Mouse (Mus musculus) MEL (cell line): Measurements from ENCODE around the gene Commd3.
A peak's percentile ranks its signal among the peaks of the same experiment; 100 is the strongest.

Source experiments
- CTCF ChIP-seq, 3 experiments: IDR thresholded peaks in 2 of 3; conservative IDR thresholded peaks in 1 of 3; 2 replicates each; pipeline ENCODE4 v1.5.1; 2011 to 2012; ENCODE audit warnings: low read length in 3 of 3, low read depth in 2 of 3, mild to moderate bottlenecking in 2 of 3, improper control_type of control experiment in 1 of 3, inconsistent platforms in 1 of 3, mixed read lengths in 1 of 3, moderate library complexity in 1 of 3; ENCODE audit not compliant: control insufficient read depth in 1 of 3, insufficient read depth in 1 of 3, poor library complexity in 1 of 3, severe bottlenecking in 1 of 3
- EP300 ChIP-seq, 2 experiments: IDR thresholded peaks; 2 replicates each; pipeline ENCODE4 v1.6.1; 2011; ENCODE audit warnings: improper control_type of control experiment in 2 of 2, low read length in 2 of 2, low read depth in 1 of 2, mild to moderate bottlenecking in 1 of 2
- POLR2A ChIP-seq, 2 experiments: IDR thresholded peaks; 2 replicates each; pipeline ENCODE4 v1.6.1; 2011 to 2012; ENCODE audit warnings: low read length in 2 of 2, mild to moderate bottlenecking in 2 of 2, control low read depth in 1 of 2, improper control_type of control experiment in 1 of 2, low read depth in 1 of 2, moderate library complexity in 1 of 2; ENCODE audit not compliant: control insufficient read depth in 1 of 2, insufficient read depth in 1 of 2, poor library complexity in 1 of 2
- TAL1 ChIP-seq: IDR thresholded peaks from 2 replicates; pipeline ENCODE4 v1.6.1; 2012; ENCODE audit warnings: mild to moderate bottlenecking, inconsistent platforms, low read length, moderate library complexity, mixed read lengths

DNA sequence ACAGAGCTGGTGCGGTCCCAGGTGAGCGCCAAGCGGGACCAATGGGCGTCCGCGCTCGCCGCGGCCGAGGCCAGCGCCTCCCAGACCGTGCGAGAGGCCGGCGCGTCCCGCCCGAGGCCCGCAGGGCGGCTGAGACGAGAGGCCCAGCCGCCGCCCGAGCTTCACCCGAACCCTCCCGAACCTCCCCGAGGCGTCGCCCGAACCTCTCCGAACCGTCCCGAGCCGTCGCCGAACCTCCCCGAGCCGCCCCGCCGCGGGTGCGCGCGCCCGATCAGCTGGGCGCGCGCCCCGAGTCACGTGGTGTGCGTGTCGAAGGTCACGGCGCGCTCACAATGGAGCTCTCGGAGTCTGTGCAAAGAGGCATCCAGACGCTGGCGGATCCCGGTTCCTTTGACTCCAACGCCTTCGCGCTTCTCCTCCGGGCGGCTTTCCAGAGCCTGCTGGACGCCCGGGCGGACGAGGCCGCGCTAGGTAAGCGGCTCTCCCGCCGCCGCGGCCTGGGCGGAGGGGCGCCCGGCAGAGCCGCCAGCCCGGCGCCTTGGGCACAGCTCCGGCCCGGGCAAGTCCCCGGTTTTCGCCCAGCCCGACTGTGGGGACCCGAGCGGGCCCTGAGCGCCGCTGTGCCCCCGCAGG lies at the start of gene Commd3:
- TF ChIP-seq CTCF (IDR thresholded peaks at IDR 0.05 in 2 of 3, conservative IDR thresholded peaks at IDR 0.05 in 1 of 3; ENCODE audit: control insufficient read depth in 1 of 3, insufficient read depth in 1 of 3, low read depth in 2 of 3, low read length in 3 of 3, poor library complexity in 1 of 3, severe bottlenecking in 1 of 3) = no peak
- TF ChIP-seq POLR2A (IDR thresholded peaks at IDR 0.05; ENCODE audit: control insufficient read depth in 1 of 2, insufficient read depth in 1 of 2, low read depth in 1 of 2, low read length in 2 of 2, poor library complexity in 1 of 2) = peak; percentile 59 to 73; a peak in 2 of 4 replicates
- no peak for TF ChIP-seq EP300 (IDR thresholded peaks at IDR 0.05; ENCODE audit: low read depth in 1 of 2, low read length in 2 of 2)
- TF ChIP-seq TAL1 = no peak
